Mouse (Mus musculus): ENCODE results near the gene Pold2.

- TF ChIP-seq CTCF (IDR thresholded peaks at IDR 0.05; ENCODE audit: low read depth, low read length) (no peak), POLR2A (IDR thresholded peaks at IDR 0.05; ENCODE audit: borderline replicate concordance, low read depth, low read length) (no peak)
Observed at GRCm38 (mm10) chr11:5827931-5828330, 50.2 kb downstream of the Pold2 start.

Data from bone marrow macrophage, adult 2 months (primary cell).